Mouse (Mus musculus): Measurements from ENCODE around the gene Ctu1.
A peak's percentile ranks its signal among the peaks of the same experiment; 100 is the strongest.
"Not testable (repeated sequence)": the region's sequence is repeated elsewhere in the genome, so short reads cannot be mapped to it uniquely, and the experiment has no call there.

Gene Ctu1

DNA sequence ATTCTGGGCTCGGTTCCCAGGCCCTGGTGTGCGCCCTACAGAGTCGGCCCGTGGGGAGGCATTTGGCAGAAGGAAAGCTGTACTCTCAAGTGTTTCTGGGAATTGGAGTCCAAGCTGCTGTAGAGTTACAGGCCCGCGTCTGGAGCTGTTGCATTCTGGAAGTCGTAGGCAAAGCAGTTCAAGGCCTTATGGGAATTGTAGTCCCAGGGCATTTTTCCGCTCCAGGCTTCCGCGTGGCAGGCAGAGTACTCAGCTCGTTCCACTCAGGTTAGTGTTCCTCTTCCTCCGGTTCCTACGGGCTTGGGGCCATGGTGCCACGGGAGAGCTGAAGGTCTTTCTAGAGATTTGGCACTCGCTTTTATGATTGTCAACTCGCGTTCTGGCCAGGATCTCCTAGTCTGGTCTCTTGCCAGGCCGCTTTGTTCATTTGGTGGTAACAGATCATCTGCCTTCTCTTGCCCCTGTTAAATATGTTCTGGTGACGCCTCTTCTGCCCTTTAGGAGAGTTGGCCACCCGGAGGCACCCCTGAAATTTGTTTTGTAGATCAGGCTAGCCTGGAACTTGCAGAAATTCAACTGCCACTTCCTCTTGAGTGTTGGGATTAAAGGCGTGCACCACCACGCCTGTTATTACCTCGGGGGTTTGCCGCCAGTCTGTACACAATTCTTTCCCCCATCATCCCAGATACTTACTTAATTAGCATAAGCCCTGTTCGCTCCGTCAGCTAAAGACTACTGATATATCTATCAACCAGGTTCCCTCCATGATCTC is at the start of gene Ctu1:
TSS of gene Ctu1 (plus strand) at position 208 of the 772 bp plus-strand sequence.
- DNase-seq (ENCODE audit: low spot score), result peak; percentile 96

DNA sequence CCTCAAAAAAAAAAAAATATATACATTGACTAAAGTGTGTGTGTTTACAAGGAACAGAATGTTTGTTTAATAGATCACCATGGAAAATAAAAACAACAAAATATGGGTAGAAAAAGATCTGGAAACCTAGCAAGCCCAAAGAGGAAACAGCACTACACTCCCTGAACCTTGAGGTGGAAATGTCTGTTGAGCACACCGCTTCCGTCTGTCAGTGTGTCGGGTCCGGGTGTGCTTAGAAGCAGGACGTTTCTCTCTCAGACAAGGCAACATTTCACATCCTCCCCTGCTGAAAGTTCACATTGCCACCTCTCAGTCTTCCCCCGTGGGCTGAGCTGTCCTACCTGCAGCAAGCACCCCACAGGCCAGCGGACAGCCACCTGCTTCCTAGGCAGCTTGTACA is 48.9 kb upstream of the Ctu1 start:
- no peak for DNase-seq (ENCODE audit: low spot score)

DNA sequence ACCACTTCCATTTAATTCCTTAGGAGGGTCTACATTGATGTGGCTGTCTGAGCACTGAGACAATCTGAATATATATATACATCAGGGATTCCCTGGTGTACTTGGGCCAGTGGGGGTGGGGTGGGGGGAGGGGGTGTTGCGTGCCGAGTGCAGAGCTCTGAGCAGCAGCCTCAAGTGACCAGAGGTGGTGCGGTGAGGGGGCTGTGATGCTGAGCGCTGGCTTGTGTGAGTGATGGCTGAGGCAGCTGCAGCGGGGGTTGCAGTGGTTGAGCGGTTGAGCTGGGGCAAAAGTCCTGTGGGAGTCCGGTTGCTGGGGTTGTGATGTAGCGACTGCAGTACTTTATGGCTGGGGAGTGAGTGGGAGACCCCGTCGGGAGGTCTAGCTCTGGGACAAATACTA is 48.0 kb upstream of the Ctu1 start:
- no peak for DNase-seq (ENCODE audit: low spot score)

DNA sequence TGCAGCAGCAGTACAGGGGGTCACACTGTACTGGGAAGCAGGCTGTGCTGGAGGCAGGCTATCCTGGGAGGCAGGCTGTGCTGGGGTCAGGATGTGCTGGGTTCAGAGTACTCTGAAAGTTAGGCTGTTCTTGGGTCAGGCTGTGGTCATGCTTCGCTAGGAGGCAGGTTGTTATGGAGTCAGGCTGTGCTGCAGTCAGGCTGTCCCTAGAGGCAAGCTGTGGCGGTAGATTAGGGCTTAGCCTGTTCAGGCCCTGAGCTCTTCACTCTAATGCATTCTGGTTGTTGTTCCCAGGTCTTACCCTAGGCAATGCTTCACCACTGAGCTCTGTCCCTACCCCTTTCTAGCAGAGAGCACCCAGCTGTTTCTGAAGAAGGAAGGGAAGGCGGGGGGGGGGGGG is 46.8 kb upstream of the Ctu1 start:
- no peak for DNase-seq (ENCODE audit: low spot score)

DNA sequence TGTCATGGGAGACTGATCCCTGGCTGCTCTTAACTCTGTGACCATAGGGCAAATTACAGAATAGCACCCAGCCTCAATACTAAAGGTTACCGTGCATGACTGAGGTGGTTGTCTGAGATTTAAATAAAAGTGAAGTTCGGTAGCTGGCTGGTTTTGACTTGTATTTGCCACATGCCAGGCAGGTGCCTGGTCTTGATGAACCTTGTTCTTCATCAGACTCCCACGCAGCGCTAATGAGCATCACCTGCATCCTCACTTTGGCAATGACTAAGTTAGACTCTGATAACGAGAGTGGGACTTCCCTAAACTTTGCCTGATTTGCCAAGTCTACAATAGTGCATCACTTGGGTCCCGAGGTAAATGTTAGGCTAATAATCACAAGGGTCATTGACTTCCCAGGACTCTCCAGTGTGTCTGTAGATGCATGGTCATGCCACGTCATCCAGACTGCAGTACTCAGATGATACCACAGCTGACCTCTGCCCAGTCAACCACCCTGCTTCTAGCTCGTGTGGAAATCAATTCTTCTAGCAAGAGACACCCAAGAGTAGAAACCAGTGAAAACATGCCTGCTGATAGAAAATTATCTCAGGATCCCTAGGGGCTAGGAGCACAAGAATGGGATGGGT is 45.9 kb upstream of the Ctu1 start:
- no peak for DNase-seq (ENCODE audit: low spot score)

DNA sequence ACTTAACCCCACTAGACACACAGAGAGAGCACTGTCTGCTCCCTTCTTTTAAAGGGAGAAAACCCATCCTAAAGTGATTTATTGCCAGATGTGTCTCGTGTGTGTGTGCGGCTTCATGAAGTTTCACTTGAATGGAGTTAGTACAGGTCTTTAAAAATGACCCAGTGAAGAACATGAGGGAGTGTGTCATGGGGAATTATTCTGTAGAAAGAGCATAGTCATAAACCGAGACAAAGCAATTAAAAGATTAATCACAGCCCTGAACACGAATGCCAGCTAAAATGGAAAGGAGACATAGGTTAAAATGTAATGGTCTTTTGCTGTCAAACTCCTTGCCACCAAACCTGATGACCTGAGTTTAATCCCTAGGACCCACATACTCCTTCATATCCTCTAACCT is 37.9 kb upstream of the Ctu1 start:
- no peak for DNase-seq (ENCODE audit: low spot score)

DNA sequence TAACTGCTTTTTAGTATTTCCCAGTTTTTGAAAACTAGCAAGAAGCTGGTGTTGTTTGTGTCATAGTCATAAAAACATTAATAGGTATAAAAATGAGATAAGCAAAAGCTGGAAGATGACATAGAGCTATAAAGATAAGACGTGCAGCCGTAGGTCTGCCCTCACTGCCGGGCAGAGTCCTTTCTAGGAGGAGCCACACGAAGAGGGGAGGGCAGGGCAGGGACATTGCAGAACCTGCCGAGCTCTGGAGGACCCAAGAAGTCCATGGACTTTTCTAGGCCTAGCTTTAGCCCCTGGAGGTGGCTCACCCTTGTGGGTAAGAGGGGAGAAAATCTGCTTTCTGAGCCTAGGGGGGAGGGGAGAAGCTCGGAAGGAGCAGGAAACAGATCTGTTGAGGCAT is 37.3 kb upstream of the Ctu1 start, which contains the start of gene Ceacam18:
TSS of gene Ceacam18 (plus strand) at position 208 of the 400 bp plus-strand sequence.
- no peak for DNase-seq (ENCODE audit: low spot score)

DNA sequence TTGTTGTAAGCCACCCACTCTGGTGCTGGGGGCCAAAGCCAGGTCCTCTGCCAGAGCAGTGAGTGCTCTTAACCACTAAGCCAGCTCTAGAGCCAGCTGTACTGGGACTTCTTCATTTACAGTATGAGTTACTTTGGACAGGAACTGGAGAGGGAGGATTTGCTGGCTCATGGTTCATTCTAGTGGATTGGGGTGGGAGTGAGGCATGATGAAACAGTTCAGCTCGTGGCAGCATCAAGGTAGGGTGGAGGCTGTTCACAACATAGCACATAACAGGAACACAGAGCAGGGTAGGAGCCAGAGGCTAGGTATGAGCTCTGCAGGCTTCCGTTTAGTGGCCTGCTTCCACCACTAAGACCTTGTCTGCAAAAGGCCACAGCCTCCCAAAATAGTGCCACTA is 35.6 kb upstream of the Ctu1 start:
- DNase-seq (ENCODE audit: low spot score), result no peak

DNA sequence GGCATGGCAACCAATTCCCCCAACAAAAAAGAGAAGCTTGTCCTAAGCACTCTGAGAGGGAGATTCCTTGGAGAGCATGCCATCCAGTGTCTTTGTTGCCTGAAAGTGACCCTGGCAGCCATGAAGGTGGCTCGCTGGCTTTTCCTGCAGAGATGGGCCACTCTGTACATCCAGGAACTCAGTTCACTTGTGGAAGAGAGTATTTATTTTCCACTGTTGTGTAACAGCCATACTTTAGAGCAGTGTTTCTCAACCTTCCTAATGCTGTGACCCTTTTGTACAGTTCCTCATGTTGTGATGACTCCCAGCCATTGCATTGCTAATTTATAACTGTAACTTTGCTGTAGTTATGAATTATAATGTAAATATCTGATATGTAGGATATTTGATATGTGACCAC is 34.7 kb upstream of the Ctu1 start:
- no peak for DNase-seq (ENCODE audit: low spot score)

DNA sequence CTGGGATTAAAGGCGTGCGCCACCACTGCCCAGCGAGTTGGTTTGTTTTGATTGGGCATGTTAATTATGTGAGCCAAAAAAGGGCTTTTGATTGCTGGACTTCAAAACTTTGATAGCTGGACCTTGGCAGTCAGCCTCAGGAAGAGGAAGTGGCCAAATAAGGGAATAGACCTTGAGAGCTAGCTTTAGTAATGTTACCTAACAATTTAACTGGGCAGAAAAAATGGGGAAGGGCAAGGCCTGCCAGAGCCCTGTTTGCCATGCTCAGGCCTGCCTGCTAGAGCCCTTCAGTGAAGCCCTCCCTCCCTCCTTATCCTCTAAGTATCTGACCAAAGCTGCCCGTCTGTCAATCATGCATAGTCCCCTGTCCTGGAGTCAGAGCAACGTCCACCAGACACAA is 29.2 kb upstream of the Ctu1 start:
- DNase-seq (ENCODE audit: low spot score), result no peak

DNA sequence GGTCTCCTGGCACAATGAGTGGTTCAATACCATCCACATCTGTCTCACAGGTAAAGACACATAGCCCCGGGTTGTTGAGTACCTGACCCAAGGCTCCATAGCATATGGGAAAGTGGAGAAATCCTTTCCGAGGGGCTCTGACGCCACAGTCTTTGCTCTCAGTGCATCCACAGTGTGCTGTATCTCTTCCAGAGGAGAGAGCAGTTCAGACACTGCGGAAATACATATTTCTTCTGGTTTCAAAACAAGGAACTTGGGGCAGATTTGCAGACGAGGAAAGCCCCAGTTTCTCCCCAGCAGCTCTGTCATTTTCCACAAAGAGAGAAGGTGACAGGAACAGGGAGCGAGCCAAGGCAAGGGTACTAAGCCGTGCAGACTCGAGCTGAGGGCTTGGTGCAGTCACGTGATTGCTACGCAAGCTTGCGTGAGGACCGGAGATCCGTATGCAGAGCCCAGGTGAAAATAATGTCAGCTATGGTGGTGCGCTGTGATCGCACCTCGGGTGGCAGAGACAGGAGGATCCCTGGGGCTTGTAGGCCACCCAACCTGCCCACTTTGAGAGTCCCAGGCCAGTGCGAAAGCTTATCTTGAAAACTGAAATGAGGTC is 28.7 kb upstream of the Ctu1 start:
- no peak for DNase-seq (ENCODE audit: low spot score)

DNA sequence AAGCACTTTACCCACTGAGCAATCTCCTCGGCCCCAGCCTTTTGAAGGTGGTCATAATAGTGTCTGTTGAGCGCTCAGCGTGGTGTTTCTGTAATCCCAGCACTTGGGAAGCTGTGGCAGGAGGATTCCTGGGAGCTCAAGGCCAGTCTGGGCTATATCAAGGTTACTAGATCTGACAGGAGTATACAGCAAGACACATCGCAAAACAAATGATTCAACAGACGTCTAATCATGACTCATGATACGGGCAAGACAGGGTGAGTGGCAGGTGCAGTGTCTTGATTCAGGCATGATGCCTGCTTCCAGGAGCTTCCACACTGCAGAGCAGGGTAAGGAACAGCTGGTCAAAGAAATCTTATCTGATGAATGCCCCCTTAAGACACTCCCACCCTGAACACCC is 19.1 kb upstream of the Ctu1 start:
- no peak for DNase-seq (ENCODE audit: low spot score)

DNA sequence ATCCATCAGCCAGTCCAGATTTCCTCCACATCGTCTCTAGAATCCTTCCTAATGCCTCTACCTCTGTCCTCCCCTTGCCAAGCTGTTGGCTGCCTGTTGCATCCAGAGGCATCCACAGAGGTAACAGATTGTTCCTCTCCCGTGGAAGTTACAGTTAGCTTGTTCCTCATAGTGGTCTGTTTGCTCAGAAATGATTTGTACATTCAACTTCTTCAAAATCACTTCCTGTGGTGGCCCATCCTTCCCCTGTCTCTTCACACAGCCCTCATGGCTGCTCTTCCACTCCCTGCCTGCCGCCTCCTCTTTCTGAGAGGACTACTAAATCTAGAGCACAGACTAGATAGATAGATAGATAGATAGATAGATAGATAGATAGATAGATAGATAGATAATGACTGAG is 17.3 kb upstream of the Ctu1 start:
- DNase-seq (ENCODE audit: low spot score), result no peak

DNA sequence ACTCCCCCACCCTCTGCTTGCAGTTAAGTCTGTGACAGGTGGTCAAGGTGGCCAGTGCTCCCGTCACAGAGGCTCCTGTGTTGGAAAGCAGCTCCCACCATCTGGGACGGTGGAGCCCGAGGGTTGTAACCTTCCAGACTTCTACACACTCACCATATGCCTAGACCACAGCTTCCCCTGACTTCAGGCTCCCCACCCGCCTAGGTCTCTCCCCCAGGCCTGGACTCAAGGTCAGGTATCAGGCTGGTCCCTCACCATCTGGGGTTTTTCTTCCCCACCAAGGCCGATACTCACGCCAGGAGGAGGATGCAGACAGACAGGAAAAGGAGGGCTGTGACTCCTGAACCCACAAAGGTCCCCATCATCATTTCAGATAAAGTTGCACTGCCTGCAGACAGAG is 15.6 kb upstream of the Ctu1 start:
- no peak for DNase-seq (ENCODE audit: low spot score)

DNA sequence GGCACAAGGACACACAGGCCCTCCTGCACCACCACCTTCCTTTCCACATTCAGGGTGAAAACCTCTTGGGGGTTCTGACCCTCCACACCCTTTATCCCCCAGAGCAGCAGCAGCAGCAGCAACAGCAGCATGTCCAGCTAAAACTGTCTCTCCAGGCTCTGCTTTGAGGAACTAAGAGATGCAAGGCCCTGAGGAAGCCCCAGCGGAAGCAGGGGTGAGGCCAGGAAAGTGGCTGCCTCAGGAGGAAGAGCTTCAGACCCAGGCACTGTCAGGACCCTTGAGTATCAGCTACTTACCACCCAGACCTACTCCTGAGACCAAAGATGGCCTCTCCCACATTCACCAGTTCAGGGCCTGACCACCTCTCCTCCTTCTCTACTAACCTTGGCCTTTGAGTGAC is 11.8 kb upstream of the Ctu1 start, which contains the start of gene Siglece:
TSS of gene Siglece (minus strand) at position 160 of the 400 bp plus-strand sequence.
- DNase-seq (ENCODE audit: low spot score), result no peak

DNA sequence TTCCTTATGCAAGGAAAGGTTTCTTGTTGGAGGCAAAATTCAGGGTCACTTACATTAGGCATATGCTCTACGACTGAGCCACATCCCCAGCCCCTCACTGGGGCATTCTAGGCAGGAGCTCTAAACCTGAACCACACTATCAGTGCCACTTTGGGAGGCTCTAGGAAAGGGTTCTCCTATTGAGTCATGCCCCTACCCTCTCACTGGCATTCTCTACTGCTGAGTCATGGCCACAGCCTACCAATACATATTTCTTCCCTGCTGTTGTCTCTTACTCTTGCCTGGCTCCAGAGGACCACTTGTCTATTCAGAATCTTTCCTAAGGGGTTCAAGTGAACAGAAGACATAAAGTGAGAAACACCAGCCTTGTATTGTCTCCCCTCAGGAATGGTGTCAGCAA is 9.0 kb upstream of the Ctu1 start:
- DNase-seq (ENCODE audit: low spot score), result no peak

DNA sequence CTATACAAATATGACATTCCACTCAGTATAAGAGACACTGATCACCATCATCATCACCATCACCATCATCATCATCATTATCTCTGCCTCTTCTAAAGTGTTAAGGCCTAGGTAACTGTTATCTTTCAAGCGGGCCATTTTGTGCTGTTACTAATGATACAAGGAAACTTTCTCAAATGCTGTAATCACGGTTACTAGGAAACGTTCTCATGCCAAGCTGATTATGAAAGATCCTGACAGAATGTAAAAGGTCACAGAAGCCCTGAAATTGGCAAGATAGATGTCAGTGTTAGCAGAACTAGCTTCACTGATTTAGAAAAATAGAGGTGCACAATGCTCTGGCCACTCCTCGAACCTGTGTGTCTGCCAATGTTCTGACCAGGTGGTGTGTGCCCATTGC is 4.6 kb upstream of the Ctu1 start:
- not testable (repeated sequence) for DNase-seq (ENCODE audit: low spot score)

DNA sequence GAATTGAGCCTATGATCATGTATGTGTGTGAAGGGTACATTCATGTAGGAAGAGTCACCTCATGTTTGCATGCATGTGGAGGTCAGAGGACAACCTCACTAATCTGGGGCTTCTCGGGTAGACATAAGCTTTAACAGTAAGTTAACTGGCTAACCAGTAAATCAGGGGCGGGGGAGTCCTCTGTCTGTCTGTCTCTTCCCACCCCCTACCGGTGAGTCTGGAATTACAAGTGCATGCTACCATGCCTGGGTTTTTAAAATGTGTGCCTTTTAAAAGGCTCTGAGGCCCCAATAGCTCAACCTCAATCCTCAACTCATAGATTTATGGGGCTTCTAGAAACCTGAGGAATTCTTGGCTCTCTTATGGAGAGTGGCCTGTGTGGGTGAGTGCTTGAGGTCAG is 3.2 kb upstream of the Ctu1 start:
- DNase-seq (ENCODE audit: low spot score), result no peak

DNA sequence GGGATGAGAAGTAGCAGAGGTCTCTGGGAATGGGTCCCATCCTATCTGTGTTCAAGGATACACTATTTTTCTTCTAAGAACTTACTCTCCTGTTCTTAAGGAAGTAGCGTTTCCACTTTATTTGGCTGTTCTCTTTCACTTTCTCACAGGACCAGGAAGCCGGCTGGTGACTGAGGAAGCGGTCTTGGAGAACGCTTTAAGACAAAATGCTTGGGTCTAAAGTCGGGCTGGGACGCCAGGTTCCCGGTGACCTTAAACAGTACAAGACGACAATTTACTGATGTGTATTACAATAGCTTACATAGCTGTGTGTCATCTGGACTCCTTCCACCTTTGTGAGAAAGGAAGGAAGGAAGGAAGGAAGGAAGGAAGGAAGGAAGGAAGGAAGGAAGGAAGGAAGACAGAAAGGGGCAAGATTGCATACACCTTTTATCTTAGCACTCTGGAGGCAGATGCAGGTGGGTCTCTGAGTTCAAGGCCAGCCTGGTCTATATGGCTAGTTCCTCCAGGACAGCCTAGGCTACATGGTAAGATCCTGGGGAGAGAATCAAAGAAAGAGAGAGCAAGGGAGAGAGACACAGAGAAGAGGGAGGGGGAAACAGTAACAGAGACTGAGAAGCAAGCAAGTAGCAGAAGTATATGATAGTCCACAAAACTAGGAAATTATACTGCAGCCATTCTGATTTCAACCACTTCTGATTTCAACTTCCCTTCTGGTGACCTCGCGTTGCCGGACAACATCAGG is 580 bp upstream of the Ctu1 start:
- DNase-seq (ENCODE audit: low spot score), result no peak

DNA sequence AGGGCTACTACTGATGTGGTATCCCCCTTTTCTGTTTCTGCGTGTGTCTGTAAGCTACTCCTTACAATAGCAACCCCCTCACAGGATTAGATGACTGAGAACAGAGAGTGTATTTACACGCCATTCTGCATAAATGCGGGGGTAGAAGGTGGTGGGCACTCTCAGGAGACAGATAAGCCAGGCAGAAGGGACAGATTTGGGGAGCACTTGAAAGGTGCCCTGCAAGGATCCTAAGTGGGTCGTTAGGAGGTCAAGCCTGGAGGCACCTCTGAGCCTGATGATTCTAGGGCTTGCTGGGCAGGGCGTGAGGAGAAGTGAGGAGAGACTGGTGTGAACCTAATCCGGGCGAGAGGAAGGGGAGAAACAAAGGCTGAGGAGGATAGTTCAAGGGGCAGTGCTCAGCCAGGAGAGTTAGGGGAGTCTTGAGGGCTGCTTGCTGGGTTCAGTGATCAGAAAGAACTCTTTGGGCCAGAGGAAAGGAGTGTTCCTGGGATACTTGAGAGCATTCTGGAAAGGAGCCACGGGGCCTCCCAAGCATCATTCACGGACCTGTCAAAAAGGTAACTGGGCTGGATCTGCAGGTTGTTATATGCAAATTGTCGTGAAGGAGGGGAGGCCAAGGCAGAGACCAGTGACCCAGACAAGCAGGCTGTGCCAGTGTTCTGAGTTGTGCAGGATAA is 905 bp downstream of the Ctu1 start:
- no peak for DNase-seq (ENCODE audit: low spot score)

DNA sequence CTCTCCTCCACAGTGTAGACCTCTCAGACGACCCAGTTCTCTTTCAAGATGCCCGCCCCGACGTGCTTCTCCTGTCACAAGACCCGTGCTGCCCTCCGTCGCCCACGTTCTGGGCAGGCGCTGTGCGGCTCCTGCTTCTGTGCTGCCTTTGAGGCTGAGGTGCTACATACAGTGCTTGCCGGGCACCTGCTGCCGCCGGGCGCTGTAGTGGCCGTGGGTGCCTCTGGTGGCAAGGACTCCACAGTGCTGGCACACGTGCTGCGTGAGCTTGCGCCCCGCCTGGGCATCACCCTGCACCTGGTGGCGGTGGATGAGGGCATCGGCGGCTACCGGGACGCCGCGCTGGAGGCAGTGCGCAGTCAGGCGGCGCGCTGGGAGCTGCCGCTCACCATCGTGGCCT is 3.3 kb downstream of the Ctu1 start:
- no peak for DNase-seq (ENCODE audit: low spot score)

DNA sequence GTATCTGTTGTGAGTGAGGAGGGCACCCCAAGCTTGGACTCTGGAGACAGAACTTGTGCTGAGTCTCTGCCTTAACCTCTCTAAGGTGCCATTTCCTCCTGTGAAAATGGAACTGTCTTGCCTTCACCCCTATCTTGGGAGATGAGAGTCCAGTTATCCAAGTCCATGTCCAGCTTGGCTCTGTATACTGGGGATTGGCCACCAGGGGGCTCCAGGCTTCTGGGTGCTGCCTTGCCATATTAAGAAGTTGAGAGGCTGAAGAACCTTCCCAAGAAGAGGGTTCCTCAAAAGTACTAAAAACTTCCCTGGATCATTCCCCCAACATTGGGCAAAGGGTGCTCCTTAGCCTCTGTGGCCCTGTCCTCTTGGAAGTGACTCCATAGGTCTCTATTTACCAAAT is 6.7 kb downstream of the Ctu1 start:
- DNase-seq (ENCODE audit: low spot score), result no peak

Measured in layer of hippocampus, adult 9-10 months (tissue).